Mouse (Mus musculus) thymus, adult 18-20 months (tissue): Measurements from ENCODE around the gene Pagr1b.

Experiments
- DNase-seq, 2 experiments: peaks; one replicate each; pipeline ENCODE4 v3.0.0; 2022; ENCODE audit warnings: mixed read lengths in 2 of 2

The Pagr1b gene

GRCm38 (mm10) chr7:126988816-126989215, 27.5 kb downstream of the Pagr1b start:
- DNase-seq: no peak

- no peak for DNase-seq
Observed at GRCm38 (mm10) chr7:126986319-126986718, 30.0 kb downstream of the Pagr1b start.

- DNase-seq: no peak
Observed at GRCm38 (mm10) chr7:126984667-126985444, 31.4 kb downstream of the Pagr1b start.

- no peak for DNase-seq
Observed at GRCm38 (mm10) chr7:126983113-126983512, 33.2 kb downstream of the Pagr1b start.

- DNase-seq: no peak
Observed at GRCm38 (mm10) chr7:126982054-126982453, 34.2 kb downstream of the Pagr1b start.

GRCm38 (mm10) chr7:126981601-126982000, 34.7 kb downstream of the Pagr1b start:
- no peak for DNase-seq

GRCm38 (mm10) chr7:126978841-126979240, 37.4 kb downstream of the Pagr1b start:
- no peak for DNase-seq

GRCm38 (mm10) chr7:126976878-126977459, 39.3 kb downstream of the Pagr1b start:
- DNase-seq: no peak

- DNase-seq: peak; percentile 85 to 89
Observed at GRCm38 (mm10) chr7:126975950-126976866, 40.1 kb downstream of the Pagr1b start, which contains the start of gene Cdiptos. Cdiptos (minus strand) TSS chr7:126976098.

GRCm38 (mm10) chr7:126975893-126975949, 40.6 kb downstream of the Pagr1b start, which contains the start of gene Cdipt:
Cdipt (plus strand) TSS chr7:126975914.
- no peak for DNase-seq

GRCm38 (mm10) chr7:126975493-126975892, 40.8 kb downstream of the Pagr1b start:
- peak in 1 of 2 experiments; percentile 28 for DNase-seq

- DNase-seq: no peak
Observed at GRCm38 (mm10) chr7:126967361-126967760, 48.9 kb downstream of the Pagr1b start.

GRCm38 (mm10) chr7:126965568-126965967, 50.7 kb downstream of the Pagr1b start:
- no peak for DNase-seq

GRCm38 (mm10) chr7:126963548-126964286, 52.6 kb downstream of the Pagr1b start:
- no peak for DNase-seq

- no peak for DNase-seq
Observed at GRCm38 (mm10) chr7:126961965-126962364, 54.3 kb downstream of the Pagr1b start.

GRCm38 (mm10) chr7:126961095-126961494, 55.2 kb downstream of the Pagr1b start:
- no peak for DNase-seq

GRCm38 (mm10) chr7:126959780-126960179, 56.5 kb downstream of the Pagr1b start:
- DNase-seq: no peak

- DNase-seq: no peak
Observed at GRCm38 (mm10) chr7:126955125-126955524, 61.2 kb downstream of the Pagr1b start.

- DNase-seq: no peak
Observed at GRCm38 (mm10) chr7:126952646-126953045, 63.6 kb downstream of the Pagr1b start.

GRCm38 (mm10) chr7:126951741-126952140, 64.5 kb downstream of the Pagr1b start:
- DNase-seq: no peak
